24 mouse cellular contexts compared by ENCODE assay signal in genomic region chr3:103727813-103728326, GRCm38 (mm10). TPM values are rescaled to one million over a fixed set of nuclear protein-coding genes. Genes with fewer than 3 reads are reported as not detected.
"Had no signal": no experiment of that assay in that cellular context is flagged by ENCODE, and none has a peak within 500 bp of the region (broad histone marks: within the 10 kb centered on the region; RNA-seq: fewer than 3 reads in every experiment).

No protein-coding gene starts in this region.

- DNase-seq: kidney, adult 18-20 months; kidney, postnatal 14 days; liver, embryonic 13.5 days; liver, postnatal 0 days; right cerebral cortex, adult 18-20 months; right cerebral cortex, postnatal 25 days; thymus, adult 2 months; thymus, postnatal 25 days had no signal

- H3K27ac ChIP-seq: intestine, embryonic 15.5 days; kidney, embryonic 15.5 days; limb, embryonic 15.5 days; liver, embryonic 13.5 days; midbrain, embryonic 12.5 days had no signal

- H3K4me2 ChIP-seq: intestine, embryonic 15.5 days; kidney, embryonic 15.5 days; limb, embryonic 15.5 days; liver, embryonic 13.5 days; midbrain, embryonic 12.5 days had no signal

- H3K36me3 ChIP-seq: intestine, embryonic 15.5 days; kidney, embryonic 15.5 days; limb, embryonic 15.5 days; liver, embryonic 13.5 days; midbrain, embryonic 12.5 days had no signal

- H3K9me3 ChIP-seq: intestine, embryonic 15.5 days; kidney, embryonic 15.5 days; limb, embryonic 15.5 days; liver, embryonic 13.5 days; midbrain, embryonic 12.5 days had no signal

- H3K4me3 ChIP-seq: intestine, embryonic 15.5 days; kidney, embryonic 15.5 days; limb, embryonic 15.5 days; liver, embryonic 13.5 days; midbrain, embryonic 12.5 days had no signal

- ATAC-seq: intestine, embryonic 15.5 days; liver, postnatal 0 days had no signal

- H3K9ac ChIP-seq: intestine, embryonic 15.5 days; kidney, embryonic 15.5 days; limb, embryonic 15.5 days; liver, embryonic 13.5 days; liver, postnatal 0 days; midbrain, embryonic 12.5 days had no signal

- H3K27me3 ChIP-seq: intestine, embryonic 15.5 days; kidney, embryonic 15.5 days; limb, embryonic 15.5 days; liver, embryonic 13.5 days; midbrain, embryonic 12.5 days had no signal

RNA-seq across cellular contexts. Expression of gene Gm10964, which starts 11.3 kb away (rescaled TPM):
- total RNA-seq: layer of hippocampus, postnatal 25 days; left cerebral cortex, adult 8-10 months; left cerebral cortex, postnatal 25 days; megakaryocyte-erythroid progenitor cell, adult 5-6 weeks; midbrain, postnatal 0 days had no signal
- polyA plus RNA-seq: intestine, embryonic 15.5 days; kidney, embryonic 15.5 days; limb, embryonic 11.5 days; limb, embryonic 15.5 days; liver, embryonic 13.5 days; liver, postnatal 0 days; lung, embryonic 16.5 days; midbrain, embryonic 12.5 days; midbrain, postnatal 0 days; neural tube, embryonic 14.5 days; small intestine, adult 2 months; stomach, embryonic 14.5 days; testis, adult 2 months; thymus, adult 2 months; urinary bladder, adult 2 months had no signal
